Mouse (Mus musculus) heart, adult 2 months (tissue): ENCODE data around the gene 4921517D22Rik. TPM values are rescaled to one million over a fixed set of nuclear protein-coding genes. Genes with fewer than 3 reads are reported as not detected.

Source experiments
- DNase-seq, 2 experiments: peaks; one replicate each; pipeline ENCODE4 v3.0.0; 2021
- H3K27ac ChIP-seq: fragments of 200-600 bp; 2 replicates; pipeline ENCODE4 v1.8.1; 2022
- H3K27me3 ChIP-seq: fragments of 200-500 bp; 2 replicates; pipeline ENCODE4 v1.6.1; 2012; ENCODE audit warnings: mild to moderate bottlenecking, low read length, inconsistent platforms, mixed read lengths; ENCODE audit not compliant: control insufficient read depth, insufficient read depth
- H3K36me3 ChIP-seq: fragments of 200-500 bp; 2 replicates; pipeline ENCODE4 v1.6.1; 2012; ENCODE audit warnings: low read length, inconsistent platforms; ENCODE audit not compliant: control insufficient read depth, insufficient read depth
- H3K4me1 ChIP-seq: fragments of 200-500 bp; 2 replicates; pipeline ENCODE4 v1.6.1; 2011; ENCODE audit warnings: low read length; ENCODE audit not compliant: control insufficient read depth, insufficient read depth
- H3K4me3 ChIP-seq: fragments of 200-600 bp; 2 replicates; pipeline ENCODE4 v1.8.1; 2022
- H3K79me2 ChIP-seq: fragments of 200-500 bp; replicated peaks from 2 replicates; pipeline ENCODE4 v1.6.1; 2012; ENCODE audit warnings: mild to moderate bottlenecking, inconsistent platforms, low read length, moderate library complexity, mixed read lengths; ENCODE audit not compliant: control insufficient read depth, insufficient read depth
- H3K9ac ChIP-seq: fragments of 200-500 bp; 2 replicates; pipeline ENCODE4 v1.6.1; 2012; ENCODE audit warnings: low read depth, mild to moderate bottlenecking, control low read depth, inconsistent platforms, low read length, mixed read lengths
- CTCF ChIP-seq: fragments of 200-600 bp; IDR thresholded peaks from 2 replicates; pipeline ENCODE4 v1.8.1; 2022; ENCODE audit warnings: antibody characterized with exemption, mild to moderate bottlenecking, moderate library complexity
- EP300 ChIP-seq: fragments of 200-500 bp; IDR thresholded peaks from 2 replicates; pipeline ENCODE4 v1.6.1; 2011; ENCODE audit warnings: low read depth, low read length, control low read depth; ENCODE audit not compliant: insufficient read depth
- POLR2A ChIP-seq: fragments of 200-500 bp; IDR thresholded peaks from 2 replicates; pipeline ENCODE4 v1.6.1; 2011; ENCODE audit warnings: mild to moderate bottlenecking, low read depth, low read length, control low read depth; ENCODE audit not compliant: insufficient read depth
- WGBS: fragments of 180-500 bp; shearing (Covaris S2); methylation state at CpG from one replicate; pipeline ENCODE4 v1.1.7; 2018; 5-methylcytosine and 5-hydroxymethylcytosine counted together
- intact Hi-C: fragments of 180-260 bp; cut with DNase I; formaldehyde crosslinking; loops from one replicate; pipeline ENCODE4 v1.15.1; 2025
- polyA plus RNA-seq: library from polyadenylated mRNA; depleted of rRNA; stranded (reverse); fragments of >200 nt; gene quantifications from 2 replicates; pipeline ENCODE4 v1.2.3, GENCODE M21; 2012
- total RNA-seq, 2 experiments: library from RNA; stranded (reverse); gene quantifications; 2 replicates each; pipeline ENCODE4 v1.2.3; 2021

4921517D22Rik gene
- total and polyA plus RNA-seq, 3 experiments: not detected

DNA sequence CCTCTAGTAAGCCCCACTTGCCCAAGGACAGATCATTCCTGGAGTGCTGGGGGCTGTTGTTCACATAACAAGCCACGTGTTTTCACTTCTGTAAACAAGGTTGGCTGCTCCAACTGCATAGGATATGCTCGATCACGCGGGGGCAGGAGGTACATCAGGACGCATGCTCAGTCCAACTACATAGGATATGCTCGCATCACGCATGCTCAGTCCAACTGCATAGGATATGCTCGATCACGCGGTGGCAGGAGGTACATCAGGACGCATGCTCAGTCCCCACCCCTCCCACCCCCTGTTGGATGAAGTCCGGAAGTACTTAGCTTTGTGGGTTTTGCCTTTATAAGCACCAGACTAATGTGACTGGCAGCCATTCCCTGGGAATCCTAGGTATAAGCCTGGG, 31.9 kb downstream of the 4921517D22Rik start:
- TF ChIP-seq EP300 (no peak), CTCF (no peak), POLR2A (no peak)
- peaks cover 1% of the 10 kb centered on the region; the same call in 1 of the 2 replicates for H3K4me1 ChIP-seq
- WGBS: 96% methylated on average over 12 of the region's 12 CpGs
- no peak overlapping the region for H3K9ac ChIP-seq
- intact Hi-C loops: no loop called here
- no peak overlapping the region for H3K27ac ChIP-seq
- no peaks in the 10 kb centered on the region for H3K27me3 ChIP-seq
- H3K79me2 ChIP-seq: no peaks in the 10 kb centered on the region
- H3K4me3 ChIP-seq: no peak overlapping the region
- no peaks in the 10 kb centered on the region for H3K36me3 ChIP-seq
- DNase-seq: no peak

- intact Hi-C loops: no loop called here
- WGBS: 87% methylated on average over 8 of the region's 8 CpGs
- no peak for DNase-seq
- Histone ChIP-seq H3K79me2 (no peaks in the 10 kb centered on the region), H3K9ac (no peak overlapping the region), H3K4me1 (peaks cover 4% of the 10 kb centered on the region), H3K27ac (no peak overlapping the region), H3K4me3 (no peak overlapping the region), H3K36me3 (no peaks in the 10 kb centered on the region), H3K27me3 (no peaks in the 10 kb centered on the region)
- TF ChIP-seq POLR2A (no peak), EP300 (no peak), CTCF (no peak)
Measured at GRCm38 (mm10) chr13:59661387-59661786, 32.5 kb downstream of the 4921517D22Rik start.

DNA sequence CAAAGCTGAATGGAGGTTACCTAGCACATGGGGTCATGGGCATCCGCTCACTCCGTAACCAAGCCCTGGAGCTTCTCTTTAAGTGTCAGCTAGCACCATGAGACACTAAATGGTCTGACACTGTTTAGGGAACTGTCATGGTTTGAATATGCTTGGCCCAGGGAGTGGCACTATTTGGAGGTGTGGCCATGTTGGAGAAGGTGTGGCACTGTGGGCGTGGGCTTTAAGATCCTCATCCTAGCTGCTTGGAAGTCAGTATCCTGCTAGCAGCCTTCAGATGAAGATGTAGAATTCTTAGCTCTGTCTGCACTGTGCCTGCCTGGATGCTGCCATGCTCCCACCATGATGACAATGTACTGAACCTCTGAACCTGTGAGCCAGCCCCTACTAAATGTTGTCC, 33.5 kb downstream of the 4921517D22Rik start:
- Histone ChIP-seq H3K36me3 (no peaks in the 10 kb centered on the region), H3K9ac (no peak overlapping the region), H3K27ac (no peak overlapping the region), H3K27me3 (no peaks in the 10 kb centered on the region), H3K79me2 (no peaks in the 10 kb centered on the region), H3K4me1 (peaks cover 6% of the 10 kb centered on the region), H3K4me3 (no peak overlapping the region)
- no peak for TF ChIP-seq POLR2A
- TF ChIP-seq EP300: no peak
- no peak for TF ChIP-seq CTCF
- intact Hi-C loops: no loop called here
- DNase-seq: no peak
- 100% methylated on average over 3 of the region's 3 CpGs for WGBS

DNA sequence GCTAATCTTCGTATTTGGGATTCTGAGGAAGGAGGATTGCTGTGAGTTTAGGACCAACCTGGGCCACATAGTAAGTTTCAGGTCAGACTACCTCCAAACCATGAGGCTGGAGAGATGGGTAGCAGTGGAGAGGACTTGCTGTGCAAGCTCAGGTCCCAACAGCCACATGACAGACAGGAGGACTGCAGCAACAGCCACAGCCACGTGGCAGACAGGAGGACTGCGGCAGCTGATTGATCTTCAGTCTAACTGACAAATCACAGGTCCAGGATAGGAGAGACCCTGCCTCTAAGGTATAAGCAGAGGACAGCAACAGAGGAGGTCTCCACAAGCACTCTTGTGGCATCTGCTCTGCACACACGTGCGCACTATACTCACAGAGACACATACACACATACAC, 36.1 kb downstream of the 4921517D22Rik start:
- Histone ChIP-seq H3K79me2 (no peaks in the 10 kb centered on the region), H3K9ac (no peak overlapping the region), H3K27ac (peak overlapping the region; percentile 43; the same call in 1 of the 2 replicates), H3K4me3 (no peak overlapping the region), H3K4me1 (peaks cover 6% of the 10 kb centered on the region), H3K36me3 (no peaks in the 10 kb centered on the region), H3K27me3 (no peaks in the 10 kb centered on the region)
- TF ChIP-seq EP300: no peak
- TF ChIP-seq POLR2A: no peak
- no peak for TF ChIP-seq CTCF
- intact Hi-C loops: no loop called here
- DNase-seq: no peak
- WGBS: 86% methylated on average over 5 of the region's 5 CpGs

DNA sequence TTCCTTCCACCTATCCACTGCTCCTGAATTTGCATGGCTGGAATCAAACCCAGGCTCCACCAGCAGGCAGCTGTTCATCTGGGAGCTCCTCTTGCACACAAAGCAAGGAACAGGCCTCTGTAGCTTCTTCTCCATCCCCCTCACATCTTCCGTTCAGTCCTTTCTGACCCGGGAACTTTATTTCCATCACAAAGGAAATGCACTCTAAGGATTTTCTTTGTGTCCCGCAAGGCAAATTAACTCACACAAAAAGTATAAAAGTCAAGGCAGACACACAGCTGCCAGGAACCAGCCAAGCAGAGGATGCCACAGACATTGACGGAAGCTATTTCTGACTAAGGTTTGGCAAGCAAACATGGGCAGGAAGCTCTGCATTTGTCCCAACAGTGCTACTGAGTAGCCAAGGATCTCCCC, 36.9 kb downstream of the 4921517D22Rik start:
- H3K4me3 ChIP-seq: no peak overlapping the region
- no peak overlapping the region for H3K9ac ChIP-seq
- intact Hi-C loops: no loop called here
- H3K27me3 ChIP-seq: no peaks in the 10 kb centered on the region
- 28% methylated on average over 4 of the region's 4 CpGs for WGBS
- H3K79me2 ChIP-seq: no peaks in the 10 kb centered on the region
- peaks cover 6% of the 10 kb centered on the region for H3K4me1 ChIP-seq
- TF ChIP-seq CTCF (no peak), POLR2A (no peak), EP300 (no peak)
- peak in 1 of 2 experiments; percentile 35 for DNase-seq
- H3K36me3 ChIP-seq: no peaks in the 10 kb centered on the region
- peak overlapping the region; percentile 43 for H3K27ac ChIP-seq

GRCm38 (mm10) chr13:59656316-59656832, 37.5 kb downstream of the 4921517D22Rik start:
- Histone ChIP-seq H3K4me3 (no peak overlapping the region), H3K4me1 (peaks cover 6% of the 10 kb centered on the region), H3K27ac (peak overlapping the region; percentile 43; the same call in 1 of the 2 replicates), H3K36me3 (no peaks in the 10 kb centered on the region), H3K79me2 (no peaks in the 10 kb centered on the region), H3K27me3 (no peaks in the 10 kb centered on the region), H3K9ac (no peak overlapping the region)
- TF ChIP-seq CTCF (no peak), EP300 (no peak), POLR2A (no peak)
- DNase-seq: no peak
- intact Hi-C loops: no loop called here
- 47% methylated on average over 10 of the region's 10 CpGs for WGBS
